Mouse (Mus musculus): ENCODE data around the gene Rin2. TPM values are rescaled to one million over a fixed set of nuclear protein-coding genes. Genes with fewer than 3 reads are reported as not detected.
A peak's percentile ranks its signal among the peaks of the same experiment; 100 is the strongest.
"Not testable (repeated sequence)": the region's sequence is repeated elsewhere in the genome, so short reads cannot be mapped to it uniquely, and the experiment has no call there.

Gene Rin2
- polyA plus RNA-seq, 1 experiment = 17.8 TPM

DNA sequence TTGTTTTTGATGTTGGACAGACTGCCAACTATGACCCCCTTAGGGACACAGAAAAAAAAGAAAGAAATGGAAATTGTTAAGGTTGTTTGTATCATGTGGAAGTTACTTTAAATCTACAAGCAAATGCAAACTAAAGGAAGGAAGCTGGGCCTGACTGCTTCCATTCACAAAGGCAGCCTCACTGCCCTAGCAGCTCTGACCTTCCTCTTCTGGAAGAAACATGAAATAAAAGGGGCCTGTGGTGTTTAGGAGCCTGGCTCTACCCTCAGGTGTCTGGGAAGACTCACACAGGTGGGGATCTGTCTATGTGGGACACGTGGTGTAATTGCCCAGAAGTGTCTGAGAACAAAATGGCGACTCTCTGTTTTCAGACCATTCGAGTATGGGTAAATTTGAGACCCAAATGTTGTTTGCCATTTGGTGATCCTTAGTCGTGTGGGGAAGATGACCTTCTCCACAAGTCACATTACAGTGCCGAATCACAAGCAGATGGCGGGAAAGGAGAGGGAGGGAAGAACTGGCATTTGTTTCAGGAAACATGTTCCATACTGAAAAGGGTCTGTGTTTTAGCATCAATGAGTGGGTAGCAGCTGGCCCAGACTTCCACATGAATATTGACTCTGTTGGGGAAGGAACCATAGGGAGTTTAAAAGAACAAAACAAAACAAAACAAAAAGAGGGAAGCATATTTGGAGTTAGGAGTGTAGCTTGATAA lies 213.9 kb downstream of the Rin2 start:
- TF ChIP-seq CTCF (IDR thresholded peaks at IDR 0.05; ENCODE audit: control insufficient read depth, insufficient read depth, low read length) (no peak), POLR2A (IDR thresholded peaks at IDR 0.05; ENCODE audit: borderline replicate concordance, control insufficient read depth, low read depth, low read length) (no peak)
- 55% methylated on average over 6 of the region's 6 CpGs for WGBS
- Histone ChIP-seq H3K27ac (ENCODE audit: control insufficient read depth, insufficient read depth, low read depth, low read length, poor library complexity) (peak overlapping the region; percentile 77; the same call in 1 of the 2 replicates), H3K4me1 (ENCODE audit: control insufficient read depth, insufficient read depth, low read length) (peaks cover 5% of the 10 kb centered on the region; the same call in 1 of the 2 replicates), H3K4me3 (replicated peaks; ENCODE audit: control insufficient read depth, low read depth, low read length) (no peak overlapping the region)

- TF ChIP-seq POLR2A (IDR thresholded peaks at IDR 0.05; ENCODE audit: borderline replicate concordance, control insufficient read depth, low read depth, low read length) (no peak), CTCF (IDR thresholded peaks at IDR 0.05; ENCODE audit: control insufficient read depth, insufficient read depth, low read length) (no peak)
- peaks cover 5% of the 10 kb centered on the region; the same call in 1 of the 2 replicates for H3K4me1 ChIP-seq (ENCODE audit: control insufficient read depth, insufficient read depth, low read length)
- H3K27ac ChIP-seq (ENCODE audit: control insufficient read depth, insufficient read depth, low read depth, low read length, poor library complexity) = no peak overlapping the region
- 77% methylated on average over 2 of the region's 2 CpGs for WGBS
- H3K4me3 ChIP-seq (replicated peaks; ENCODE audit: control insufficient read depth, low read depth, low read length) = no peak overlapping the region
Observed at GRCm38 (mm10) chr2:145890571-145890970, 215.6 kb downstream of the Rin2 start.

- H3K4me1 ChIP-seq (ENCODE audit: control insufficient read depth, insufficient read depth, low read length) = peaks cover 1% of the 10 kb centered on the region; the same call in 1 of the 2 replicates
- no peak overlapping the region for H3K4me3 ChIP-seq (replicated peaks; ENCODE audit: control insufficient read depth, low read depth, low read length)
- TF ChIP-seq POLR2A (IDR thresholded peaks at IDR 0.05; ENCODE audit: borderline replicate concordance, control insufficient read depth, low read depth, low read length) (no peak), CTCF (IDR thresholded peaks at IDR 0.05; ENCODE audit: control insufficient read depth, insufficient read depth, low read length) (no peak)
- WGBS = 96% methylated on average over 6 of the region's 6 CpGs
- H3K27ac ChIP-seq (ENCODE audit: control insufficient read depth, insufficient read depth, low read depth, low read length, poor library complexity) = no peak overlapping the region
Observed at GRCm38 (mm10) chr2:145893756-145894155, 218.7 kb downstream of the Rin2 start.

DNA sequence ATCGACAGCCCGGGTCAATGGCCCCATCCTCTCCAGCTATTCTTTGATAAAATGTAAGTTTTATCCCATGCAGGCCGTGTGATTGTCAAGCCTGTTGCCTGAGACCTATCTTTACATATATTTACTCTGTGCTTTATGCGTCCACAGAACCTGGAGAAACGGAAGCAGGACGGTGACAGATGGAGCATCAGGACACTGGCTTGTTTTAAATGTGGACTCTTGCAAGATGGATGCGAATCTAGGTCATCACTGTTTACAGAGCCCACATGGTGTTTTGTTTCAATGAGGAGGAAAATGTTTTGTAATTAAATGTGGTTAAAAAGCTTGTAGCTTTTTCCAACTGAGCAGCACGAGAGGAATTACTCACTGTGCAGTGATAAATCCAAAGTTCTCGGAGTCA lies 223.1 kb downstream of the Rin2 start:
- Histone ChIP-seq H3K4me1 (ENCODE audit: control insufficient read depth, insufficient read depth, low read length) (no peaks in the 10 kb centered on the region), H3K4me3 (replicated peaks; ENCODE audit: control insufficient read depth, low read depth, low read length) (no peak overlapping the region), H3K27ac (ENCODE audit: control insufficient read depth, insufficient read depth, low read depth, low read length, poor library complexity) (no peak overlapping the region)
- 82% methylated on average over 9 of the region's 9 CpGs for WGBS
- no peak for TF ChIP-seq POLR2A (IDR thresholded peaks at IDR 0.05; ENCODE audit: borderline replicate concordance, control insufficient read depth, low read depth, low read length)
- no peak for TF ChIP-seq CTCF (IDR thresholded peaks at IDR 0.05; ENCODE audit: control insufficient read depth, insufficient read depth, low read length)

DNA sequence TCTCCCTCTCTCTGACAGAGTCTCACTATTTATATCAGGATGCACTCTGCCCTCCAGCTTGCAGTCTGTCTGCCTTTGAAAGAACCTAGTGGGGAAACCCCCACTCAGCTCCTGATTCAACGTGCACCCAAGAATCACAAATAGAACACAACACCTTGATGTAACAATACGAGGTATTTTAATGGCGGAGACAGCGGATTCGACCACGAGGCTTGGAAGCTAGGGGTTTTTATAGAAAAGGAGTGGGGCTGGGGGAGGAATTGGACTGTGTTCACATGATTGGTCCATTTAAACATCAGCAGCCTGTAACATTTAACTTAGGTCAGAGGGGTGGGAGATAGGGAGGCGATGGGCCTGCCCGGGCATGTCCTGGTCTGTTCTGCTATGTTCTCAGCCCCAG lies 225.3 kb downstream of the Rin2 start:
- 75% methylated on average over 8 of the region's 8 CpGs for WGBS

DNA sequence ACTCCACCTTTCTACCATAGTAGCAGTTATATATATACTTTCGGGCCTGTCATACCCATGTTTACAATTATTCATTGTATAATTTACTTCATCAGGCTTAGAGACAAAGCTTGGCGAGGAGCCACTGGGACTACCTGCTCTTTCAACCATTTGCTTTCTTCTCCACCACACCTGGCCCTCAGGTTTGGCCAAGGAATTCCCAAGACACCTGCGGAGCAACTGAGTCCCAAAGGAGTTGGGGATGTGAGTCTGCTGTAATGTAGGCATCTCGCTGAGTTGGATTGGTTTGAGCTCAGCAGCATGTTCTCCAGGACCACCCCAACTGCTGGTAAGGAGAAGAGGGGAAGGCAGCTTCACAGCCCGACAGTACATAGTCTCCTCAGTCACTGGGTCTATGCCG lies 226.8 kb downstream of the Rin2 start, which contains the start of gene Naa20:
Gene Naa20, plus strand, starts transcription at position 239 of the 400 bp plus-strand sequence.
- no peaks in the 10 kb centered on the region for H3K4me1 ChIP-seq (ENCODE audit: control insufficient read depth, insufficient read depth, low read length)
- 79% methylated on average over 6 of the region's 6 CpGs for WGBS
- peak within 1 kb of the TSS; percentile 91 for H3K4me3 ChIP-seq (replicated peaks; ENCODE audit: control insufficient read depth, low read depth, low read length)

More for the DNA sequence above, 225.3 kb downstream of the Rin2 start:
- not testable (repeated sequence) for H3K27ac ChIP-seq (ENCODE audit: control insufficient read depth, insufficient read depth, low read depth, low read length, poor library complexity); H3K4me3 ChIP-seq (replicated peaks; ENCODE audit: control insufficient read depth, low read depth, low read length); H3K4me1 ChIP-seq (ENCODE audit: control insufficient read depth, insufficient read depth, low read length)

DNA sequence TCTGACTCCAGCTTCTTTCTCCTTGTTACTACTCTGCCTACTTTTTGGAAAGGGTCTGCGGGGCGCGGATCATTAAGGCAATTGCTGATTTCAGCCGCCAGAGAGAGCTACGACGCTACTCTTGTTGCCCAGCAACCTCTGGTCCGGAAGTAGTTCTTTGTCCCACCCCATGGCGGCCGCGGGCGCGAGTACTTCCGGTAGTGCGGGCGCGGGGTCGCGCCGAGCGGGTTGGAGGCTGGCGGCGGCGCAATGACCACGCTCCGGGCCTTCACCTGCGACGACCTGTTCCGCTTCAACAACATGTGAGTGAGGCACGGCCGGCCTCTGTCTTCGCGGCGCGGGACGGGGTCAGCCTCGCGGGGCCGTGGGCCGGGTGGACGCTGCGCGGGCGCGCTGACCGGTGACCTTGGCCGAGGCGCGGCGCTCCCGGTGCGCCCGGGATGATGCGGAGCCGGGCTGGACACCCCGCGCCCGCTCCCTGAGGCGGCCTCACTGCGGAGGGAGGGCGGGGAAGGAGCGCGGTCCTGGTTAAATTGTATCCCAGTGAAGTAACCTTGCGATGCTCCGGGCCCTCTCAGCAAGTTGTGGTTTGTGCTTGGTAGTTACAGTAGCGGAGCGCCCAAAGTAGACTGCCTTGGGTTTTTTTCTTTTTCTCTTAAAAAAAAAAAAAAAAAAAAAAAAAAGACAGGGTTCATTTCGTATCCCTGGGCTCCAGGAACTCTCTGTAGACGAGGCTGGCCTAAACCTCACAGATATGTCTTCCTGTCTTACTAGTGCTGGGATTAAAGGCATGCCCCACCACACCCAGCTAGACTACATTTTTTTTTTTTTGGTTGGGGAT lies 228.3 kb downstream of the Rin2 start:
- under 1% methylated on average over 68 of the region's 68 CpGs for WGBS
- H3K4me3 ChIP-seq (replicated peaks; ENCODE audit: control insufficient read depth, low read depth, low read length) = peak overlapping the region; percentile 91
- no peaks in the 10 kb centered on the region for H3K4me1 ChIP-seq (ENCODE audit: control insufficient read depth, insufficient read depth, low read length)
- H3K27ac ChIP-seq (ENCODE audit: control insufficient read depth, insufficient read depth, low read depth, low read length, poor library complexity) = peak overlapping the region; percentile 79
- TF ChIP-seq POLR2A (IDR thresholded peaks at IDR 0.05; ENCODE audit: borderline replicate concordance, control insufficient read depth, low read depth, low read length) (peak; percentile 46; the same call in 1 of the 2 replicates), CTCF (IDR thresholded peaks at IDR 0.05; ENCODE audit: control insufficient read depth, insufficient read depth, low read length) (peak; percentile 49; the same call in 1 of the 2 replicates)

More for the DNA sequence above, 226.8 kb downstream of the Rin2 start, which contains the start of gene Naa20:
- no peak for TF ChIP-seq POLR2A (IDR thresholded peaks at IDR 0.05; ENCODE audit: borderline replicate concordance, control insufficient read depth, low read depth, low read length)
- TF ChIP-seq CTCF (IDR thresholded peaks at IDR 0.05; ENCODE audit: control insufficient read depth, insufficient read depth, low read length) = no peak
- H3K27ac ChIP-seq (ENCODE audit: control insufficient read depth, insufficient read depth, low read depth, low read length, poor library complexity) = no peak within 1 kb of the TSS

DNA sequence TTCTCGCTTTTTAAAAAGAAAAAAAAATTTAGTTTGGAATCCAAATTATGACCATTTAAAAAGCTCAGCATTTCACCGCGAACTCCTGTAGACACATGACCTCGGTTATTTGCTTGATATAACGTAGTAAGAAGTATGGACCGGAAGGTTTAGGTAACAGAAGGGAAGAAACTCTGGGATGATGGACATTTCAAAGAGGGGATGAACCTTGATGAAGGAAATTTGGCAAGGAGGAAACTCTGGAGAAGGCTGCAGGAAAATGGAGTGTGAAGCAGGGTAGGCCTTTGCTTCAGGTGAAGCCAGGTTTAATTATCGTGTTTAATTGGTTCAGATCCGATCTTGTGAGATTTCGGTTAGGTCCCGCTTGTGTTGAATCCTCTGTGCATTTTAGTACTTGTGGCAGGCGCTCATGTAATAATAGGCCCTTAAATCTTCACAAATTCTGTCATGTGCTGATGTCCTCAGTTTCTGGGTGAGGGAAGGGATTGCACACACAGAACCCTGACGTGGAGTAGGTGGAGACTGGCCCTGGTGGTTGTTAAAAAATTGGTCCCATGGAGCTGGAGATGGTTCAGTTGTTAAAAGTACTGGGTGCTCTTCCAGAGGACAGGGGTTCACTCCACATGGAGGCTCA lies 229.1 kb downstream of the Rin2 start:
- TF ChIP-seq POLR2A (IDR thresholded peaks at IDR 0.05; ENCODE audit: borderline replicate concordance, control insufficient read depth, low read depth, low read length) (no peak), CTCF (IDR thresholded peaks at IDR 0.05; ENCODE audit: control insufficient read depth, insufficient read depth, low read length) (no peak)
- 30% methylated on average over 12 of the region's 12 CpGs for whole genome bisulfite sequencing
- H3K4me3 ChIP-seq (replicated peaks; ENCODE audit: control insufficient read depth, low read depth, low read length) = no peak overlapping the region
- no peak overlapping the region for H3K27ac ChIP-seq (ENCODE audit: control insufficient read depth, insufficient read depth, low read depth, low read length, poor library complexity)
- no peaks in the 10 kb centered on the region for H3K4me1 ChIP-seq (ENCODE audit: control insufficient read depth, insufficient read depth, low read length)
